Mouse (Mus musculus) neural tube, embryonic 11.5 days (tissue): ENCODE results near the gene Nfkbie. TPM values are rescaled to one million over a fixed set of nuclear protein-coding genes. Genes with fewer than 3 reads are reported as not detected.

Source experiments
- ATAC-seq: fragments of 200-750 bp; cut with Nextera tagmentation; 2 replicates; pipeline ENCODE4 v1.8.0; 2017; ENCODE audit warnings: moderate number of reproducible peaks, mild to moderate bottlenecking, moderate TSS enrichment, moderate library complexity; ENCODE audit not compliant: insufficient read depth, low FRiP score, low TSS enrichment
- DNase-seq: peaks from one replicate; pipeline ENCODE4 v3.0.0-alpha.2; 2015; ENCODE audit warnings: low spot score
- H3K27ac ChIP-seq: fragments of 300-500 bp; sonication (generic); 2 replicates; pipeline ENCODE4 v1.5.1; 2014; ENCODE audit warnings: low read depth, mild to moderate bottlenecking, low read length
- H3K27me3 ChIP-seq: fragments of 300-500 bp; sonication (generic); 2 replicates; pipeline ENCODE4 v1.6.1; 2014; ENCODE audit warnings: mild to moderate bottlenecking, low read length, mixed read lengths; ENCODE audit not compliant: control insufficient read depth, insufficient read depth
- H3K36me3 ChIP-seq: fragments of 300-500 bp; sonication (generic); 2 replicates; pipeline ENCODE4 v1.6.1; 2014; ENCODE audit warnings: mild to moderate bottlenecking, low read length, moderate library complexity, mixed read lengths; ENCODE audit not compliant: control insufficient read depth, insufficient read depth
- H3K4me1 ChIP-seq: fragments of 300-500 bp; sonication (generic); 2 replicates; pipeline ENCODE4 v1.6.1; 2014; ENCODE audit warnings: low read length, mixed read lengths; ENCODE audit not compliant: control insufficient read depth, insufficient read depth
- H3K4me2 ChIP-seq: fragments of 300-500 bp; sonication (generic); 2 replicates; pipeline ENCODE4 v1.6.1; 2014; ENCODE audit warnings: low read depth, mild to moderate bottlenecking, moderate library complexity
- H3K4me3 ChIP-seq: fragments of 300-500 bp; sonication (generic); 2 replicates; pipeline ENCODE4 v1.5.1; 2014; ENCODE audit warnings: low read depth, low read length
- H3K9ac ChIP-seq: fragments of 300-500 bp; sonication (generic); 2 replicates; pipeline ENCODE4 v1.6.1; 2014; ENCODE audit warnings: mild to moderate bottlenecking, low read length
- H3K9me3 ChIP-seq: fragments of 300-500 bp; sonication (generic); 2 replicates; pipeline ENCODE4 v1.6.1; 2016; ENCODE audit warnings: low read length; ENCODE audit not compliant: control insufficient read depth
- WGBS: fragments of 180-500 bp; shearing (Covaris S2); extraction: QIAGEN DNeasy Blood & Tissue Kit; methylation state at CpG from one replicate; pipeline ENCODE4 v1.1.7; 2014; 5-methylcytosine and 5-hydroxymethylcytosine counted together
- polyA plus RNA-seq: library from polyadenylated mRNA; unstranded; fragments of >200 nt; fragmentation: Nextera tagmentation; extraction: Ambion mirVana; gene quantifications from 2 replicates; pipeline ENCODE4 v1.2.1, GENCODE M21; 2014

The Nfkbie gene
- polyA plus RNA-seq, 1 experiment from 2014 or later = 6.9 TPM

DNA sequence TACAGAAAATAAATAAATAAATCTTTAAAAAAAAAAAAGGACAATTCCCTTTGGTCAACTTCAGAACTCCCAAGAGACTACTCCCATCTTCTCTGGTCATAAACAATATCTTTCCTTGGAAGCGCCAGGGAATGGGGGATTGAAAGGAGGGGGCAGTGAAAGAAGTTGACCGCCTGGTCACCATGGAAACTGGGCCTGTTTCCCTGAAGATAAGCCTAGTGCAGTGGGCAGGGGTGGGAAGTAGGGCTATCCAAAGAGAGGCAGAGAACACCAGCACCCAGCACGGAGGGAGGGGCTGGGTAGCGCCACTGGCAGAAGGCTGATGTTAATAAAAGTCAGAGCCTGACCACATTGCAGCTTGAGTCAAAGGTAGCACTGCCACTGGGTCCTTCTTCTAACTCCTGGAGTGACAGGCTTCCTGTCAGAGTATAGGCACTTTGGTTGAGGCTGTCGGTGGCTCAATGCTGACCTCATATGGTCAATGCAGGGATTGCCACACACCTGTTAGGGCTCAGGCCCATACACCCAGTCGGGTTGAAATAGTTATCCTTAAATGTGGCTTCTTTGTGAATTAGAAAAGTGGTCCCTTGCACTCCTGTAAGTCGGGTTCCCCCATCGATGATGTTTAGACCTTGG is 3.6 kb upstream of the Nfkbie start:
- Histone ChIP-seq H3K27me3 (peaks cover 19% of the 10 kb centered on the region), H3K4me2 (no peak overlapping the region), H3K27ac (no peak overlapping the region), H3K4me1 (peaks cover 9% of the 10 kb centered on the region), H3K9me3 (no peaks in the 10 kb centered on the region), H3K4me3 (0 out of 2 replicates have a peak overlapping the region, but pooled peaks have one; percentile 1), H3K9ac (no peak overlapping the region), H3K36me3 (no peaks in the 10 kb centered on the region)
- DNase-seq = peak; percentile 80
- 6% methylated on average over 8 of the region's 8 CpGs for WGBS
- peak; percentile 14; the same call in 1 of the 2 replicates for ATAC-seq

DNA sequence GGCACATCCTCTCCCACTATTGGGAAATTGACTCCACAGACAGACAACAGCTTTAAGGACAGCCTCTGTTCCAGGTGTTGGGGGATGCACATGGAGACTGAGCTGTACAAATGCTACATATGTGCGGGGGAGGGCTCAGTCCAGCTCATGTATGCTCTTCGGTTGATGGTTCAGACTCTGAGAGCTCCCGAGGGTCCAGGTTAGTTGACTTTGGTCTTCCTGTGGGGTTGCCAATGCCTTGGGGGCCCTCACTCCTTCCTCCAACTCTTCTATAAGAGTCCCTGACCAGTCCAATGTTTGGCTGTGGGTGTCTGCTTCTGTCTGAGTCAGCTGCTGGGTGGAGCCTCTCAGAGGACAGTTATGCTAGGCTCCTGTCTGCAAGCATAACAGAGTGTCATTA is 2.4 kb upstream of the Nfkbie start:
- ATAC-seq (no peak), DNase-seq (no peak)
- H3K9ac ChIP-seq = no peak overlapping the region
- 91% methylated on average over 3 of the region's 3 CpGs for WGBS
- H3K27ac ChIP-seq = no peak overlapping the region
- H3K27me3 ChIP-seq = peaks cover 10% of the 10 kb centered on the region
- no peaks in the 10 kb centered on the region for H3K9me3 ChIP-seq
- H3K4me1 ChIP-seq = peaks cover 9% of the 10 kb centered on the region
- no peaks in the 10 kb centered on the region for H3K36me3 ChIP-seq
- no peak overlapping the region for H3K4me3 ChIP-seq
- no peak overlapping the region for H3K4me2 ChIP-seq

DNA sequence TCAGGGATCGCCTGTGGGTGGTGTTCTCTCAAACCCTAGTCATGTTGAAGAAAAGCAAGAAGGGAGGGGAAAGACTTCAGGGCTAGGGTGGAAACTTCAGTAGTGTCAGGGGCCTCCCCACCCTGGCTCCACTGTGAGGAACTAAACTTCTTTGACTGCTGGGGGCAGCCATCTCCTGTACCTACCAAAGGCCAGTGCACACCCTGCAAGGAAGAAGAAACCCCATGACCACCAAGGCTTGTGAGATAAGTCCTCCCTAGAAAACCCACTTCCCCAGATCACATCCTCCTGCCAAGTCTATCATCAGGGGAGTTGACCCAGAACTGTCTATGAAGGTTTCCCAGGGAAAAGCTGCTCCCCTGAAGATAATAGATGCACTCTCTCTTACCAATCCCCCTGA is 1.1 kb upstream of the Nfkbie start:
- WGBS = 59% methylated on average over 1 of the region's 1 CpGs
- no peak overlapping the region for H3K27ac ChIP-seq
- ATAC-seq = no peak
- no peak overlapping the region for H3K4me2 ChIP-seq
- no peaks in the 10 kb centered on the region for H3K9me3 ChIP-seq
- DNase-seq = no peak
- H3K27me3 ChIP-seq = peaks cover 7% of the 10 kb centered on the region
- H3K4me3 ChIP-seq = no peak overlapping the region
- H3K4me1 ChIP-seq = peaks cover 9% of the 10 kb centered on the region
- H3K36me3 ChIP-seq = no peaks in the 10 kb centered on the region
- no peak overlapping the region for H3K9ac ChIP-seq

DNA sequence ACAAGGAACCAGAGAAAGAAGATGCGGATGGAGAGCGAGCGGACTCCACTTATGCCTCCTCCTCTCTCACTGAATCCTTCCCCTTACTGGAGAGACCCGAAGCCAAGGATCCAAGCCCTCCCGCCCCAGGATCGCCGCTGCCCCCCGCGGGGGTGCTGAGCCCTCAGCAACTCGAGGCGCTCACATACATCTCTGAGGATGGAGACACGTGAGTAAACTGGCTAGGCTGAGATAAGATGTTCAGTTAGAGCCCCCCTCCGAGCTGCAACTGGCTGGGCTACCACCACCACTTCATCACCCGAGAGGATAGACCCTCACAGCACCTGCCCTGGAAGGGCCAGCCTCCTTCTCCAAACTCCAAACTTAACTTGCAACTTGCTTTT is 595 bp downstream of the Nfkbie start:
- WGBS = 5% methylated on average over 14 of the region's 14 CpGs
- Histone ChIP-seq H3K4me2 (peak overlapping the region; percentile 88), H3K4me3 (peak overlapping the region; percentile 46), H3K27ac (no peak overlapping the region), H3K9me3 (no peaks in the 10 kb centered on the region), H3K9ac (peak overlapping the region; percentile 68), H3K4me1 (peaks cover 5% of the 10 kb centered on the region; the same call in 1 of the 2 replicates), H3K36me3 (no peaks in the 10 kb centered on the region), H3K27me3 (peaks cover 7% of the 10 kb centered on the region)
- no peak for DNase-seq
- ATAC-seq = no peak

DNA sequence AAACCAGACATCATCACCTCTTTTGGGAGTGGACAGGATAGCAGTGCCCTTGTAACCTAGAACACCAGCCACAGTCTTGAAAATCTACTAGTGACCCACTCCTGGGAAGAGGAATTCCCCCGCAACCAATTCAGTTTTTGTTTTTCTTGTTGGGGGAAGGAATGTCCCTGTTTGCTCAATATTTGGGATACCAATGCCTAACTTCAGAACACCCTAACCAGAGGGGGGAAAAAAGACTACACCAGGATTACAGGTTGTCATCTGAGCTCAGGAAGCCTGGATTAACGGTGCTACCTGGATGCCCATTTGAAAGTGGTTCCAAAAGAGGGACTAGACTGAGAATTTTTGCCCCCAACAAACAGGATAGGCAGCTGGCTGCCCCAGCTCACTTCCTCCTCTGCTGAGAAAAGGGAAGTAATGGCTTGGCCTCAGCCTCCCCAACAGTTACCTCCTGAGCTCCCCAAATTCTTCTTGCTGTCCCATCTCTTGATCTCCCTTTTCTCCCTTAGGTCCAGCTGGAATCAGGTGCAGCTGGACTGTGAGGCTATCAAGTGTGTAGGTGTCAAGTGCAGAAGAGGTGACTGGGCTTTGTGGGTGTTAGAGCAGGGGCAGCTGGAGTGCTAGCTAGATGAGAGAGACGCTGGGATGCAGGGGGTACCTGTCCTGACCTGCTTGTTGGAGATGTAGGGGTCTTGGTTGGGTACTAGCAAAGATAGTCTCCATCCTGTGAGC is 1.2 kb downstream of the Nfkbie start:
- no peaks in the 10 kb centered on the region for H3K9me3 ChIP-seq
- DNase-seq (no peak), ATAC-seq (no peak)
- 77% methylated on average over 3 of the region's 3 CpGs for WGBS
- peak overlapping the region; percentile 88 for H3K4me2 ChIP-seq
- peaks cover 7% of the 10 kb centered on the region for H3K27me3 ChIP-seq
- no peak overlapping the region for H3K9ac ChIP-seq
- H3K36me3 ChIP-seq = no peaks in the 10 kb centered on the region
- peaks cover 5% of the 10 kb centered on the region; the same call in 1 of the 2 replicates for H3K4me1 ChIP-seq
- H3K27ac ChIP-seq = no peak overlapping the region
- peak overlapping the region; percentile 46 for H3K4me3 ChIP-seq

DNA sequence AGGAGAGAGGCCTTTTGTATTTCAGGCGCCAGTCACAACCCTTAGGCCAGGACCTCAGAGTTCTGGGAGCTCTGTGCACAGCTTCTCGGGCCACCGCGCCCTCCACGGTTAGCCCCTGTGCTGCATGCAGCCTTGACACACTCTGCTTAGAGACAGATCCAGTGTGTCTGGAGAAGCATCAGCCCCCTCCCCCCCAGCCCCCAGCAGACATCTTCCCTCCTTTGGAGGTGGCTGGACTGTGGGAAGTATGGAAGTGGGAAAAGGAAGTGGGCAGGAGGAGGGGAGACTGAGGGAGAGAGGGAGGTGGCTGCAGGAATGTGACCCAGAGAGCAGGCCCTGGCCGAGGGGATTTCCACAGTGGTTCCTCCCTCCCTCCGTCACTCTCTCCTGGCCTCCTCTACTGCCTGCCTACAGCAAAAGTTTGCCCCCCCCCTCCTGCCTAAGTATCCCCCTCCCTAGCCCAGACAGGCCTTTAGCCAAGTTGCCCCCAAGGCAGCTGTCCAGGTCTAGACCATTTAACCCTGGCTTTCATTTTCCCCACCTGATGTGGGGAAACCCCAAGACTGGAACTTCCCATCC is 1.8 kb downstream of the Nfkbie start:
- Histone ChIP-seq H3K4me1 (peaks cover 5% of the 10 kb centered on the region; the same call in 1 of the 2 replicates), H3K36me3 (no peaks in the 10 kb centered on the region), H3K9ac (no peak overlapping the region), H3K4me2 (no peak overlapping the region), H3K9me3 (no peaks in the 10 kb centered on the region), H3K4me3 (no peak overlapping the region), H3K27me3 (peaks cover 7% of the 10 kb centered on the region), H3K27ac (no peak overlapping the region)
- ATAC-seq (no peak), DNase-seq (no peak)
- 75% methylated on average over 7 of the region's 7 CpGs for WGBS

DNA sequence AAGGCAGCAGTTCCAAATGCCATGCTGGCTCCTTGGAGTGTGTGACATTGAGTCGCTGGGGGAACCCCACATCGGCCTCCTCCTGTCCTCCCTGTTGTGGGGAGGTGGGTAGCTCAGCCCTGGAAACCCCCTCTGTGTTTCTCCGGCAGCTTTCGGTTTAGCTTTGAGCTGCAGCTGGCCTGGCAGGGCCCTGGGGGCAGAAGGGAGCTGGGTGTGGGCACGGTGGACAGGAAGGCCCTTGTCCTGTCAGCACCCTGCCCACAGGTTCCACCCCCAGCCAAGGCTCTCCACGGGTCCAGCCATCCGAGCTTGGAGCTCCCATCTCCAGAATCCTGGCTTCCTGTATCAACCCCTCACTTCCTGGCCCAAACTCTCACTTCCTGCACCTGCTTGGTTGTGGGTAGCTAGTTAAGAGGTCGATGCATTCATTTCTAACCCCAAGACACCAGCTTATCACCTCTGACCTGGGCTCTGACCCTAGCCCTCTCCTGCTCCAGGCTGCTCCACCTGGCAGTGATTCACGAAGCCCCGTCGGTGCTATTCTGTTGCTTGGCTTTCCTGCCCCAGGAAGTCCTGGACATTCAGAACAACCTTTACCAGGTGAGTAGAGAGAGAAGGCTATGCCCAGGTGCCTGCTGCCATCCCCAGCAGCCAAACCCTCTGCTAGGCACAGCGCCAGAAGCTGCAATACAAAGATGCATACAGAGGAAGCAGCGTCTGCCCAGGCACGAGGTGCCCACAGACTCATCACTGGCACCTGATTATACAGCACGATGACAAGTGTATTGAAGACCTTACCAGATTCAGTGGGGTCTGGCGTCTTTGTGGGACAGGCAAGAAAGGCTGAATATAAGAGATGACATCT is 2.7 kb downstream of the Nfkbie start:
- Histone ChIP-seq H3K4me2 (no peak overlapping the region), H3K9ac (no peak overlapping the region), H3K9me3 (no peaks in the 10 kb centered on the region), H3K4me3 (no peak overlapping the region), H3K36me3 (no peaks in the 10 kb centered on the region), H3K4me1 (peaks cover 5% of the 10 kb centered on the region; the same call in 1 of the 2 replicates), H3K27me3 (peaks cover 7% of the 10 kb centered on the region), H3K27ac (no peak overlapping the region)
- no peak for DNase-seq
- no peak for ATAC-seq
- WGBS = 74% methylated on average over 16 of the region's 16 CpGs

DNA sequence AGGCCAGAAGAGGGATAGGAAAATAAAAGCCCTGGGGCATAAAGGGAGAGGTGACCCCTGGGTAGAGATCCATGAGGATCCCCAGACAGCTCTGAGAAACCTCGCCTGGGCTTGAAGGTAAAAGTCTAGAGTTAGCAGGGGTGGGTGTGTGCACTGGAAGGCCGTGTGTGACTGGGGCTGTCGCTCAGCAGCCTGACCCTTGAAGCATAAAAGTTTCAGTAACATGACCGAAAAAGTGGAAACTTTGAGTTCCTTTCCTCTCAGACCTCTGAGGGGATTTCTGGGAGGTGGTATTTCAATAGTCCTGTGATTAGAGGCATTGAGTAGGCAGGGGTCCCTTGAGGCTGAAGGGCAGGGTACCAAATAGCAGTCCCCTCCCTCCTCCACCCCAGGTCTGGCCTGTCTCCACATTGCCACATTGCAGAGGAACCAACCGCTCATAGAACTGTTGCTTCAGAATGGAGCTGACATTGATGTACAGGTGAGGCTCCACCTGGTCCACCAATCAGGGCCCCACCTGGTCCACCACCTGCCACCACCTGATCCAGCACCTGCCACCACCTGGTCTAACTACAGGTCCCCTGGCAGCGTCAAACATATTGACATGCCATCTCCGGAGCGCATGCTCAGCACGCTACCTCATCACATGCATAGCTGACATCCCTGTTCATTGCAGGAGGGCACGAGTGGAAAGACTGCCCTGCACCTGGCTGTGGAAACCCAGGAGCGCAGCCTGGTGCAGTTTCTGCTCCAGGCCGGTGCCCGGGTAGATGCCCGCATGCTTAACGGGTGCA is 4.4 kb downstream of the Nfkbie start:
- ATAC-seq (no peak), DNase-seq (no peak)
- H3K9ac ChIP-seq = no peak overlapping the region
- H3K36me3 ChIP-seq = no peaks in the 10 kb centered on the region
- peaks cover 7% of the 10 kb centered on the region for H3K27me3 ChIP-seq
- peaks cover 10% of the 10 kb centered on the region for H3K4me1 ChIP-seq
- WGBS = 89% methylated on average over 15 of the region's 15 CpGs
- H3K27ac ChIP-seq = no peak overlapping the region
- no peak overlapping the region for H3K4me3 ChIP-seq
- no peaks in the 10 kb centered on the region for H3K9me3 ChIP-seq
- H3K4me2 ChIP-seq = no peak overlapping the region
